In the genomic region with DNA sequence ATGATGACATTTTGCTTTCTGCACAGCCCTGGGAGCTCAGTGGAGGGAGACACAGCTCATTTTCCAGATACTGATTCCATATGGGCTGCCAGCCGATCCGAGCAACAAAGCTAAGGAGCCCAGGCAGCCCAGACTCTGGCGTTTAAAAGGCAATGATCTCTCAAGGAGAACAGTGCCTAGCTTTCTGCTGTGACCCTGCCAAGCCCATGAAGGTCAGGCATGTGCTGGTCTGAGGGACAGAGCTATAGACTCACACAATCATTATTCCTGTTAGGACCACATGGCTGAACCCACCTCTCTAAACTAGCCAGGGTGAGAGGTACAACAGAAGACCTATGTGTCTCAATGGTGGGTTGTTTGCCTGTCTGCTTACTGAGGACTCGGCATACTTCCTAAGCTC, we compare ENCODE assay signal across 8 mouse cellular contexts. TPM values are rescaled to one million over a fixed set of nuclear protein-coding genes. Genes with fewer than 3 reads are reported as not detected.
DNase-seq lines count a peak whose midpoint lies in the region; ATAC-seq lines count a peak whose summit lies in the region.
"Had no signal": no experiment of that assay in that cellular context is flagged by ENCODE, and none has a peak within 500 bp of the region (broad histone marks: within the 10 kb centered on the region; RNA-seq: fewer than 3 reads in every experiment).

No protein-coding gene starts in this region.

- H3K9me3 ChIP-seq in forebrain, embryonic 12.5 days = no peaks in the 10 kb centered on the region
- no peaks in the 10 kb centered on the region for H3K9me3 ChIP-seq in midbrain, embryonic 13.5 days

- H3K4me3 ChIP-seq in forebrain, embryonic 12.5 days (replicated peaks) = no peak overlapping the region
- no peak overlapping the region; the same call in 1 of the 2 replicates for H3K4me3 ChIP-seq in midbrain, embryonic 13.5 days (replicated peaks)
- H3K4me3 ChIP-seq: erythroblast, embryonic 14.5 days had no signal

- 17% methylated on average over 4 of the region's 4 CpGs for WGBS in forebrain, embryonic 12.5 days
- 9% methylated on average over 4 of the region's 4 CpGs for WGBS in midbrain, embryonic 13.5 days

- 0 out of 2 replicates have a peak, but pooled peaks have one; percentile 17 for ATAC-seq in forebrain, embryonic 12.5 days (ENCODE audit: low FRiP score)
- peak; percentile 74 for ATAC-seq in midbrain, embryonic 13.5 days

- peak; percentile 17 for DNase-seq in kidney, adult 11 months
- DNase-seq in kidney, postnatal 36 days = no peak
- peak; percentile 50 for DNase-seq in adrenal gland, postnatal 10 days
- DNase-seq in B cell, adult 2 months = no peak
- no peak for DNase-seq in adipocyte (ENCODE audit: low spot score)

- H3K9ac ChIP-seq in forebrain, embryonic 12.5 days = 0 out of 2 replicates have a peak overlapping the region, but pooled peaks have one; percentile 22
- H3K9ac ChIP-seq in midbrain, embryonic 13.5 days (replicated peaks) = 0 out of 2 replicates have a peak overlapping the region, but pooled peaks have one; percentile 44

- peak overlapping the region; percentile 8; the same call in 1 of the 2 replicates for H3K4me2 ChIP-seq in forebrain, embryonic 12.5 days
- H3K4me2 ChIP-seq in midbrain, embryonic 13.5 days (replicated peaks) = peak overlapping the region; percentile 38

- no peaks in the 10 kb centered on the region for H3K27me3 ChIP-seq in forebrain, embryonic 12.5 days
- H3K27me3 ChIP-seq in midbrain, embryonic 13.5 days = no peaks in the 10 kb centered on the region

- H3K36me3 ChIP-seq in forebrain, embryonic 12.5 days (replicated peaks) = no peaks in the 10 kb centered on the region; the same call in 1 of the 2 replicates
- H3K36me3 ChIP-seq in midbrain, embryonic 13.5 days = no peaks in the 10 kb centered on the region

- H3K4me1 ChIP-seq in forebrain, embryonic 12.5 days = peaks cover 46% of the 10 kb centered on the region
- peaks cover 53% of the 10 kb centered on the region for H3K4me1 ChIP-seq in midbrain, embryonic 13.5 days (replicated peaks)

- H3K27ac ChIP-seq in forebrain, embryonic 12.5 days = peak overlapping the region; percentile 57; the same call in 1 of the 2 replicates
- peak overlapping the region; percentile 80 for H3K27ac ChIP-seq in midbrain, embryonic 13.5 days

RNA-seq across cellular contexts. Expression of a gene that starts 44.1 kb away (rescaled TPM):
- 10 to 100 TPM; 53.4 to 62.7 TPM for total RNA-seq in adrenal gland, postnatal 10 days (2021)
- 44.0 and 45.6 TPM in 2 replicates for polyA plus RNA-seq in forebrain, embryonic 12.5 days (2016; fragmentation: Nextera tagmentation; extraction: Ambion mirVana)
- 48.7 and 55.0 TPM in 2 replicates for polyA plus RNA-seq in midbrain, embryonic 13.5 days (2015; fragmentation: Nextera tagmentation; extraction: Ambion mirVana)

Comparison
In these comparisons a context has a peak if more than half of its experiments do, and no peak if none do; other contexts are left out.
1. DNase-seq: peak in kidney, adult 11 months (single experiment) and adrenal gland, postnatal 10 days (single experiment); none in kidney, postnatal 36 days (0 of 2), B cell, adult 2 months (0 of 2) and adipocyte (single experiment).